Mouse (Mus musculus) liver, embryonic 14.5 days (tissue): ENCODE measurements around the gene Nudt19. TPM values are rescaled to one million over a fixed set of nuclear protein-coding genes. Genes with fewer than 3 reads are reported as not detected.

ENCODE experiments used
- ATAC-seq: fragments of 200-750 bp; cut with Nextera tagmentation; 2 replicates; pipeline ENCODE4 v1.8.0; 2017; ENCODE audit warnings: moderate number of reproducible peaks, mild to moderate bottlenecking, moderate library complexity; ENCODE audit not compliant: insufficient read depth
- DNase-seq, 3 experiments: peaks; one replicate each; pipeline ENCODE4 v3.0.0-alpha.2; 2012 to 2013; ENCODE audit warnings: low read depth in 3 of 3, low spot score in 3 of 3
- H3K27ac ChIP-seq: fragments of 300-500 bp; sonication (generic); 2 replicates; pipeline ENCODE4 v1.5.1; 2014; ENCODE audit warnings: moderate library complexity, mild to moderate bottlenecking, control low read depth, inconsistent platforms
- H3K27me3 ChIP-seq: fragments of 300-500 bp; sonication (generic); 2 replicates; pipeline ENCODE4 v1.6.1; 2014; ENCODE audit warnings: mild to moderate bottlenecking, low read length, moderate library complexity; ENCODE audit not compliant: control insufficient read depth, insufficient read depth
- H3K36me3 ChIP-seq: fragments of 300-500 bp; sonication (generic); replicated peaks from 2 replicates; pipeline ENCODE4 v1.6.1; 2014; ENCODE audit warnings: low read depth; ENCODE audit not compliant: control insufficient read depth, insufficient read depth
- H3K4me1 ChIP-seq, 2 experiments: fragments of 200-500 bp in 1 of 2; fragments of 300-500 bp in 1 of 2; sonication (generic) in 1 of 2; replicated peaks; 2 replicates each; pipeline ENCODE4 v1.6.1; 2012 to 2014; ENCODE audit warnings: antibody characterized with exemption in 1 of 2, inconsistent platforms in 1 of 2, low read length in 1 of 2; ENCODE audit not compliant: control insufficient read depth in 2 of 2, insufficient read depth in 2 of 2
- H3K4me2 ChIP-seq: fragments of 300-500 bp; sonication (generic); 2 replicates; pipeline ENCODE4 v1.6.1; 2014; ENCODE audit warnings: low read depth, mild to moderate bottlenecking, control low read depth, moderate library complexity
- H3K4me3 ChIP-seq, 2 experiments: fragments of 200-500 bp in 1 of 2; fragments of 300-500 bp in 1 of 2; sonication (generic) in 1 of 2; 2 replicates each; pipeline ENCODE4 v1.5.1; 2012 to 2014; ENCODE audit warnings: low read depth in 2 of 2, low read length in 2 of 2, mild to moderate bottlenecking in 2 of 2, control low read depth in 1 of 2, inconsistent platforms in 1 of 2, moderate library complexity in 1 of 2; ENCODE audit not compliant: insufficient read depth in 1 of 2
- H3K9ac ChIP-seq: fragments of 300-500 bp; sonication (generic); replicated peaks from 2 replicates; pipeline ENCODE4 v1.6.1; 2014; ENCODE audit warnings: mild to moderate bottlenecking, control low read depth, moderate library complexity
- H3K9me3 ChIP-seq: fragments of 300-500 bp; sonication (generic); 2 replicates; pipeline ENCODE4 v1.6.1; 2016; ENCODE audit warnings: low read length, mixed read lengths; ENCODE audit not compliant: control insufficient read depth
- CTCF ChIP-seq: IDR thresholded peaks from 2 replicates; pipeline ENCODE4 v1.5.1; 2016; ENCODE audit warnings: antibody characterized with exemption, low read depth, control low read depth
- EP300 ChIP-seq: IDR thresholded peaks from 2 replicates; pipeline ENCODE4 v1.6.1; 2016; ENCODE audit warnings: antibody characterized with exemption, low read depth
- WGBS: fragments of 180-500 bp; shearing (Covaris S2); extraction: QIAGEN DNeasy Blood & Tissue Kit; methylation state at CpG from one replicate; pipeline ENCODE4 v1.1.7; 2014; ENCODE audit not compliant: insufficient replicate concordance; 5-methylcytosine and 5-hydroxymethylcytosine counted together
- polyA plus RNA-seq, 2 experiments: library from polyadenylated mRNA; depleted of rRNA in 1 of 2; stranded (reverse) in 1 of 2; unstranded in 1 of 2; fragments of >200 nt; fragmentation: Nextera tagmentation in 1 of 2; extraction: Ambion mirVana in 1 of 2; gene quantifications; 2 replicates each; pipeline versions ENCODE4 v1.2.1 to v1.2.3; 2012 to 2014

The Nudt19 gene
- polyA plus RNA-seq, 2 experiments = 53.2 to 81.7 TPM

- H3K4me3 ChIP-seq = no peak overlapping the region
- H3K27ac ChIP-seq = no peak overlapping the region
- no peak for DNase-seq
- no peaks in the 10 kb centered on the region for H3K27me3 ChIP-seq
- no peak for ATAC-seq
- no peaks in the 10 kb centered on the region for H3K4me1 ChIP-seq
- no peak for TF ChIP-seq CTCF
- no peak for TF ChIP-seq EP300
- no peaks in the 10 kb centered on the region for H3K9me3 ChIP-seq
- H3K4me2 ChIP-seq = no peak overlapping the region
- 90% methylated on average over 2 of the region's 2 CpGs for WGBS
- H3K9ac ChIP-seq = no peak overlapping the region
- H3K36me3 ChIP-seq = no peaks in the 10 kb centered on the region
These were observed 58.6 kb downstream of the Nudt19 start for GRCm38 (mm10) chr7:35497516-35497915.

Other genes with a start within 250 kb of the Nudt19 start
- gene Gpatch1, start 237.9 kb downstream of the Nudt19 start, polyA plus RNA-seq (2012; rRNA removed) = 2.3 and 3.7 TPM in 2 replicates
- gene Gpatch1, start 237.9 kb downstream of the Nudt19 start, polyA plus RNA-seq (2014; fragmentation: Nextera tagmentation; extraction: Ambion mirVana) = 5.4 and 6.6 TPM in 2 replicates
- gene Rhpn2, start 222.1 kb downstream of the Nudt19 start, polyA plus RNA-seq (2012; rRNA removed) = 2.7 and 3.0 TPM in 2 replicates
- gene Rhpn2, start 222.1 kb downstream of the Nudt19 start, polyA plus RNA-seq (2014; fragmentation: Nextera tagmentation; extraction: Ambion mirVana) = 2.8 and 4.1 TPM in 2 replicates
- 6.6 and 8.1 TPM in 2 replicates for gene Faap24, start 159.5 kb downstream of the Nudt19 start, polyA plus RNA-seq (2012; rRNA removed)
- gene Faap24, start 159.5 kb downstream of the Nudt19 start, polyA plus RNA-seq (2014; fragmentation: Nextera tagmentation; extraction: Ambion mirVana) = 19.1 and 19.9 TPM in 2 replicates
- gene Cep89, start 159.3 kb downstream of the Nudt19 start, polyA plus RNA-seq (2012; rRNA removed) = 6.2 and 11.6 TPM in 2 replicates
- gene Cep89, start 159.3 kb downstream of the Nudt19 start, polyA plus RNA-seq (2014; fragmentation: Nextera tagmentation; extraction: Ambion mirVana) = 14.5 and 14.7 TPM in 2 replicates
- 1.3 and 1.6 TPM in 2 replicates for gene Slc7a9, start 107.5 kb downstream of the Nudt19 start, polyA plus RNA-seq (2012; rRNA removed)
- 2.2 and 2.4 TPM in 2 replicates for gene Slc7a9, start 107.5 kb downstream of the Nudt19 start, polyA plus RNA-seq (2014; fragmentation: Nextera tagmentation; extraction: Ambion mirVana)
- gene Tdrd12, start 18.6 kb downstream of the Nudt19 start, polyA plus RNA-seq (2012; rRNA removed) = 0.10 and 0.11 TPM in 2 replicates
- not detected in 2 replicates for gene Tdrd12, start 18.6 kb downstream of the Nudt19 start, polyA plus RNA-seq (2014; fragmentation: Nextera tagmentation; extraction: Ambion mirVana)
- 0.08 and 0.11 TPM in 2 replicates for gene Rgs9bp, start 29.3 kb upstream of the Nudt19 start, polyA plus RNA-seq (2012; rRNA removed)
- gene Rgs9bp, start 29.3 kb upstream of the Nudt19 start, polyA plus RNA-seq (2014; fragmentation: Nextera tagmentation; extraction: Ambion mirVana) = 0.03 and 0.05 TPM in 2 replicates
- gene Ankrd27, start 29.9 kb upstream of the Nudt19 start, polyA plus RNA-seq (2012; rRNA removed) = 11.6 and 13.5 TPM in 2 replicates
- gene Ankrd27, start 29.9 kb upstream of the Nudt19 start, polyA plus RNA-seq (2014; fragmentation: Nextera tagmentation; extraction: Ambion mirVana) = 20.9 and 22.8 TPM in 2 replicates
- 30.5 and 85.7 TPM in 2 replicates for gene Pdcd5, start 91.2 kb upstream of the Nudt19 start, polyA plus RNA-seq (2012; rRNA removed)
- 151 and 161 TPM in 2 replicates for gene Pdcd5, start 91.2 kb upstream of the Nudt19 start, polyA plus RNA-seq (2014; fragmentation: Nextera tagmentation; extraction: Ambion mirVana)
- 1.3 and 2.1 TPM in 2 replicates for gene Dpy19l3, start 198.2 kb upstream of the Nudt19 start, polyA plus RNA-seq (2012; rRNA removed)
- gene Dpy19l3, start 198.2 kb upstream of the Nudt19 start, polyA plus RNA-seq (2014; fragmentation: Nextera tagmentation; extraction: Ambion mirVana) = 6.4 and 7.3 TPM in 2 replicates
- gene Zfp507, start 246.7 kb upstream of the Nudt19 start, polyA plus RNA-seq (2012; rRNA removed) = 2.8 and 3.9 TPM in 2 replicates
- 2.0 and 2.6 TPM in 2 replicates for gene Zfp507, start 246.7 kb upstream of the Nudt19 start, polyA plus RNA-seq (2014; fragmentation: Nextera tagmentation; extraction: Ambion mirVana)